Mouse (Mus musculus) neural tube, embryonic 13.5 days (tissue): Measurements from ENCODE around the gene Mlip. TPM values are rescaled to one million over a fixed set of nuclear protein-coding genes. Genes with fewer than 3 reads are reported as not detected.
"Not testable (repeated sequence)": the region's sequence is repeated elsewhere in the genome, so short reads cannot be mapped to it uniquely, and the experiment has no call there.

Experiments used
- ATAC-seq: fragments of 200-750 bp; cut with Nextera tagmentation; 2 replicates; pipeline ENCODE4 v1.8.0; 2017; ENCODE audit warnings: low read depth, mild to moderate bottlenecking, moderate TSS enrichment, moderate library complexity
- H3K27ac ChIP-seq: fragments of 300-500 bp; sonication (generic); replicated peaks from 2 replicates; pipeline ENCODE4 v1.5.1; 2015; ENCODE audit warnings: moderate library complexity, mild to moderate bottlenecking, inconsistent platforms
- H3K27me3 ChIP-seq: fragments of 300-500 bp; sonication (generic); 2 replicates; pipeline ENCODE4 v1.6.1; 2015; ENCODE audit warnings: mild to moderate bottlenecking, inconsistent platforms
- H3K36me3 ChIP-seq: fragments of 300-500 bp; sonication (generic); 2 replicates; pipeline ENCODE4 v1.6.1; 2015; ENCODE audit warnings: mild to moderate bottlenecking, inconsistent platforms
- H3K4me1 ChIP-seq: fragments of 300-500 bp; sonication (generic); replicated peaks from 2 replicates; pipeline ENCODE4 v1.6.1; 2015; ENCODE audit warnings: inconsistent platforms
- H3K4me2 ChIP-seq: fragments of 300-500 bp; sonication (generic); 2 replicates; pipeline ENCODE4 v1.6.1; 2015; ENCODE audit warnings: inconsistent platforms, mild to moderate bottlenecking, moderate library complexity
- H3K4me3 ChIP-seq: fragments of 300-500 bp; sonication (generic); 2 replicates; pipeline ENCODE4 v1.5.1; 2015; ENCODE audit warnings: mild to moderate bottlenecking, inconsistent platforms
- H3K9ac ChIP-seq: fragments of 300-500 bp; sonication (generic); 2 replicates; pipeline ENCODE4 v1.6.1; 2015; ENCODE audit warnings: moderate library complexity, mild to moderate bottlenecking, inconsistent platforms
- H3K9me3 ChIP-seq: fragments of 300-500 bp; sonication (generic); 2 replicates; pipeline ENCODE4 v1.6.1; 2016; ENCODE audit warnings: inconsistent platforms
- WGBS: fragments of 180-500 bp; shearing (Covaris S2); methylation state at CpG from one replicate; pipeline ENCODE4 v1.1.7; 2015; 5-methylcytosine and 5-hydroxymethylcytosine counted together
- polyA plus RNA-seq: library from polyadenylated mRNA; unstranded; fragments of >200 nt; fragmentation: Nextera tagmentation; extraction: Ambion mirVana; gene quantifications from 2 replicates; pipeline ENCODE4 v1.2.1, GENCODE M21; 2015

Mlip gene
- polyA plus RNA-seq, 1 experiment from 2014 or later = 0.39 TPM

GRCm38 (mm10) chr9:77161764-77162163 is 191.0 kb downstream of the Mlip start:
- no peak overlapping the region for H3K27ac ChIP-seq
- ATAC-seq = no peak
- H3K36me3 ChIP-seq = no peaks in the 10 kb centered on the region
- 56% methylated on average over 5 of the region's 5 CpGs for WGBS
- H3K4me1 ChIP-seq = no peaks in the 10 kb centered on the region
- H3K9ac ChIP-seq = no peak overlapping the region
- no peak overlapping the region for H3K4me3 ChIP-seq
- H3K27me3 ChIP-seq = no peaks in the 10 kb centered on the region
- no peak overlapping the region for H3K4me2 ChIP-seq
- no peaks in the 10 kb centered on the region for H3K9me3 ChIP-seq

- no peaks in the 10 kb centered on the region for H3K36me3 ChIP-seq
- H3K4me1 ChIP-seq = no peaks in the 10 kb centered on the region
- no peaks in the 10 kb centered on the region for H3K9me3 ChIP-seq
- ATAC-seq = no peak
- no peak overlapping the region for H3K9ac ChIP-seq
- no peak overlapping the region for H3K4me3 ChIP-seq
- 82% methylated on average over 4 of the region's 4 CpGs for WGBS
- H3K27me3 ChIP-seq = no peaks in the 10 kb centered on the region
- no peak overlapping the region for H3K4me2 ChIP-seq
- no peak overlapping the region for H3K27ac ChIP-seq
Observed at GRCm38 (mm10) chr9:77160277-77160926, 192.4 kb downstream of the Mlip start.

DNA sequence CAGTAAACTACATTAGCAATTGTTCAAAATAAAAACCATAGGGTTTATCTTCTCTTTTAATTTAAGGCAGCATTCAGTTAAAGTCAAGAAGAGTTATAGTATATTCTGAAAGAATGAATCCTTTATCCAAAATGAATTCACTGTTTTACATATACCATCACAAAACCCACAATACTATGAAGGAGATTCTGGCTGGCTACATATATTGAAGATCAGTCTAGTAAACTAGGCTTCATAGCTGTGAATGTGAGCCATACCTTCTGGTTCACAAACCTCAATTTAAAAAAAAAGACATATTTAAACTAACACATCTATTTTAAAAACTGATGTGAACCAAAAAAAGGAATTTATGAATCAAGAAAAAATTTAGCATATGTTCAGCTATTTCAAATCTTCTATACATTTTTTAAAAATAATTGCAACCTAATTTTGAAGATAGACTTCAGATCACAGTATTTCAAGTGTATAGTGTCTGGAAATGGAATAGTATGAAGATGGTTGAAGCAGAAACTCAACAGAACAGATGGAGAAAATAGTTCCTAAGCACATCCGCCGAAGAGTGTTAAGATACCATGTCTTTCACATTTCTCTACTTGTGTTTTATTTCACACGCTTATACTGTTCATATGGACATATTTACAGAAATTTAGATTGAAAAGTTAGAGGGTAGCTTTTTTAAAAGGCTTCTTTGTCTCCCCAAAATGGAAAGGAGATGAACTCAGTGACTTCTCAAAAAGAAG is 204.1 kb downstream of the Mlip start:
- ATAC-seq = no peak
- H3K9me3 ChIP-seq = no peaks in the 10 kb centered on the region
- no peaks in the 10 kb centered on the region for H3K4me1 ChIP-seq
- no peak overlapping the region for H3K4me2 ChIP-seq
- H3K4me3 ChIP-seq = no peak overlapping the region
- WGBS = 97% methylated on average over 3 of the region's 3 CpGs
- no peak overlapping the region for H3K9ac ChIP-seq
- no peaks in the 10 kb centered on the region for H3K27me3 ChIP-seq
- no peaks in the 10 kb centered on the region for H3K36me3 ChIP-seq
- H3K27ac ChIP-seq = no peak overlapping the region

GRCm38 (mm10) chr9:77119735-77120134 is 233.0 kb downstream of the Mlip start:
- Histone ChIP-seq H3K4me2 (no peak overlapping the region), H3K4me3 (no peak overlapping the region), H3K36me3 (no peaks in the 10 kb centered on the region), H3K9ac (no peak overlapping the region), H3K9me3 (no peaks in the 10 kb centered on the region), H3K4me1 (no peaks in the 10 kb centered on the region), H3K27me3 (no peaks in the 10 kb centered on the region), H3K27ac (no peak overlapping the region)
- whole genome bisulfite sequencing = 71% methylated on average over 1 of the region's 1 CpGs
- ATAC-seq = no peak

DNA sequence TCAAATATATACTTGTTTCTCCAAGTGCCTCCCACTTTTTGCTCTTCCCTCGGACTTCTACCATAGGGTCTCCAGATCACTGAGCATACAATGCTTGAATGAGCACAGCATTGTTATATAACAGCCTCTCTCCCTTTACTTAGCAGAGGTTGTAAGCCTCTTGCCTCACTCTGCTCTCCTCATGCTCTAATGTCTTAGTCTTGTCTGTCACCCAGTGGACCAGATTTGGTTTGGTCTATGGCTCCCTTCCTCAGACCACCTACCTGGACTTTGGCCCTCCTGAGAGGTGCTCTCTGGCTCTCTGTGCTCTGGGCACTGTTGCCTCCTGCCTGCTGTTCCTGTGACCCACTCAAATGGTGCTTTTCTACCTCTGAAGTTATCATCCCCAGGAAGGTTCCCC is 255.9 kb downstream of the Mlip start:
- Histone ChIP-seq H3K9me3 (no peaks in the 10 kb centered on the region), H3K27ac (no peak overlapping the region), H3K4me1 (no peaks in the 10 kb centered on the region), H3K9ac (no peak overlapping the region), H3K36me3 (no peaks in the 10 kb centered on the region), H3K4me3 (no peak overlapping the region), H3K27me3 (no peaks in the 10 kb centered on the region), H3K4me2 (no peak overlapping the region)
- WGBS = 90% methylated on average over 1 of the region's 1 CpGs
- ATAC-seq = no peak

DNA sequence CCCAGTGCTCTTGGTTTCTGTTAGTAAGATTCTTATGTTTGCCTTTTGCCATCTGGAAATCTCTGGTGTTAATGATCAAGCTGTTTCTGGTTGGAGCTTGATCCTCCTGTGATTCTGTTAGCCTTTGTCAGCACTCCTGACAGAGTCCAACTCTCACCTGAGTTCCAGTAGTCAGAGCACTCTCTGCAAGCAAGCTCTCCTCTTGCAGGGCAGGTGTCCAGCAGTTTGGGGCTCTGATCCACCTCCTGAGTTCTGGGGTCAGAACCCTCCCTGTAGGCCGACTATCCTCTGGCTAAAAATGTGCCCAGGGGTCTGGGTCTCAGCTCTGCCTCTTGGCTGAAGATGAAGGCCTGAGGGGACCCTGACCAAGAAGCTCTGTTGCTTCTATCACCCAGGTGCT is 269.5 kb downstream of the Mlip start:
- not testable (repeated sequence) for ATAC-seq

DNA sequence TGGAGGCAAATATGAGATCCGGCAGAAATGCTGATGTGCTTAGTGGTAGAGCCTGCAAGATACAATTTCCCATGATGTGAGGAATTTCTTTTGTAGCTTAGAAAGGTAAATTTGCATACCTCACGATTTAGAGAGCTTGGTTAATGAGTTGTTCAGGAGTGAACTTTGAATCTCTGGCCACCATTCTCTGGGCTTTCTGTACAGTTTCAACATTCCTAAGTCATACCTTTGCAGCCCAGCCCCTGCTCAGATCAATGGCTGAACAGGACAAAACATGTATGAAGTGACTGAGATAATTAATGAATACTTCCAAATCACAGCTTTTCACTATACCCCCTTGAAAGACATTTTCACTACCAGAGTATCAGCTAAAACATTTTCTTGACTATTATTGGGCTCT is 281.1 kb downstream of the Mlip start:
- ATAC-seq = no peak
- H3K27me3 ChIP-seq = no peaks in the 10 kb centered on the region
- H3K4me2 ChIP-seq = no peak overlapping the region
- no peak overlapping the region for H3K9ac ChIP-seq
- WGBS = 87% methylated on average over 2 of the region's 2 CpGs
- H3K4me3 ChIP-seq = no peak overlapping the region
- H3K27ac ChIP-seq = no peak overlapping the region
- H3K36me3 ChIP-seq = no peaks in the 10 kb centered on the region
- H3K4me1 ChIP-seq = no peaks in the 10 kb centered on the region
- H3K9me3 ChIP-seq = no peaks in the 10 kb centered on the region

More for the DNA sequence above, 269.5 kb downstream of the Mlip start:
- not testable (repeated sequence) for H3K9me3 ChIP-seq, H3K27ac ChIP-seq, H3K4me3 ChIP-seq, H3K4me2 ChIP-seq, H3K9ac ChIP-seq, H3K36me3 ChIP-seq, H3K4me1 ChIP-seq, H3K27me3 ChIP-seq
- WGBS = 89% methylated on average over 1 of the region's 1 CpGs

DNA sequence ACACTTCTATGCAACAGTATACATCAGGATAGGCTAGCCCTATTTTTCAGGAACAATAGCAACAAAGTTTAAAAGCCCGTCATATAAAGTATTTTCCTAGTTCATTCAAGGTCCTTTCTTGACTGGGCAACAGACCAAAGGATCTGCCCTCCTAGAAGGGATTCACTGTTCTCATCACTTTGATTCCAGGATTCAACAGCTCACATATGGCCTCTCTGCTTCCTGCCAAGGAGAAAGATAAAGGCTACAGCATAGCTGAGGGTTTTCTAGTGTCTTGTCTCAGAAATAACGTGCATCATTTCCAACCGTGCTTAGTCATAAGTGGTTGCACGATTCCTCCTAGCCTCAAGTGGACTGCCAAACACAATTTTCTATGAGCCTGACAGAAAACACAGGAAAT is 296.2 kb downstream of the Mlip start:
- 89% methylated on average over 4 of the region's 4 CpGs for WGBS
- H3K4me3 ChIP-seq = no peak overlapping the region
- no peaks in the 10 kb centered on the region for H3K9me3 ChIP-seq
- H3K4me2 ChIP-seq = no peak overlapping the region
- no peaks in the 10 kb centered on the region for H3K27me3 ChIP-seq
- ATAC-seq = no peak
- no peaks in the 10 kb centered on the region for H3K4me1 ChIP-seq
- H3K27ac ChIP-seq = no peak overlapping the region
- no peaks in the 10 kb centered on the region for H3K36me3 ChIP-seq
- no peak overlapping the region for H3K9ac ChIP-seq

DNA sequence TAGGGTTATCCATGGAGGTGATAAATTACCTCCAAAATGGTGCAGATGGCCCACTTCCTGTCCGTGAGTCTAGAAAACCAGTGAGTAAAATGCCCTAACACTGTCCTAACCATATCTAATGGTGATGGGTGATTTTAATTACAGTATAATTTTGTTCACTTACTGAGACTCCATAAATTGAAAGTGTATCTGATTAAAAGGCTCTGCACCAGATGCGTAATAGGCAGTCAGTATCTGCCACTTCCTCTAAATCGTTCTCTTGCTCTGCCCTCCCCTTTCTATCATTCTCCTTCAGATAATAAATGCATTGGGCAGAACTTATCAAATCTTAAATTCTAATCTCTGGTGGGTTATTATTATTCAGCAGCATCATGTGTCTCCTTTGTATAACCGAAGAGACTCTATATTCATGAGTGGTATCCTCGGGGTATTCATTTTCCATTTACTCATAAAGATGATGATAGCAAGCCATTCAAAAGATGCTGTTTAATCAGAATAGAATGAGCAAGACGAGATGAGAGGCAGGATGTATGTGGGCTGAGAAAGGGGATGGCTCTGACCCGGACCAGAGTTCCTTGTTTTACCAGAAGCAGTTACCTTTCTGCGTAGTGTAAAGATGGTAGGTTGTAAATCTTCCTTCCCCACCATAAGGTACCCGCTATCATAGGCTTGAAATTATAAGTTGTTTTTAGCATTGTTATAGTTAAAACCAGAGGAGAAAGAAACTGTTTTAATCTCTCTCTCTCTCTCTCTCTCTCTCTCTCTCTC is 298.2 kb downstream of the Mlip start:
- no peak overlapping the region for H3K4me2 ChIP-seq
- no peaks in the 10 kb centered on the region for H3K36me3 ChIP-seq
- no peaks in the 10 kb centered on the region for H3K9me3 ChIP-seq
- H3K4me3 ChIP-seq = no peak overlapping the region
- H3K27ac ChIP-seq = no peak overlapping the region
- H3K4me1 ChIP-seq = no peaks in the 10 kb centered on the region
- H3K27me3 ChIP-seq = no peaks in the 10 kb centered on the region
- no peak overlapping the region for H3K9ac ChIP-seq
- WGBS = 60% methylated on average over 9 of the region's 9 CpGs
- peak; percentile 61; the same call in 1 of the 2 replicates for ATAC-seq

Other genes with a start within 250 kb of the Mlip start
- gene Lrrc1, start 191.9 kb upstream of the Mlip start, polyA plus RNA-seq = 6.0 and 6.1 TPM in 2 replicates